Mouse (Mus musculus): ENCODE data around the gene Zfp366.

The Zfp366 gene

DNA sequence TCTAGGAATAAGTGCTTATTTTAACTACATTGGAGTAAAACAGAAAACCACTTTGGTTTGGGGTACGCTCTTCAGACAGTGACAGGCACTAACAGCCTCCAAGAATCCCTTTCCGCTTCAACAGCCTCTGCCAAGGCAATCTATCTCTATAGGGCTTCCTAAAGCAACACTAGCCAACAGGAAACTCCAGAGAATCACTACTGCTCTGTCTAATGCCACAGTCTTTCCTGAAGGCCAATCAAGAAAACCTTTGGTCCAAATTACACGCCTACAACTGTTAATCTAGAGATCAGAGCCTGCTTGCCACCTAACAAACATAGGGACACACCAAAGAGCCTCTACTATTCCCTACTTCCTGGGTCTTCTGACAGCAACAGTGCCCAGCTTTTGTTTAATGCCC, 42.2 kb downstream of the Zfp366 start:
- DNase-seq (ENCODE audit: low read depth, low spot score): no peak

- no peak for DNase-seq (ENCODE audit: low read depth, low spot score)
Measured at GRCm38 (mm10) chr13:99227456-99228250, 43.0 kb downstream of the Zfp366 start.

GRCm38 (mm10) chr13:99228821-99229570, 44.4 kb downstream of the Zfp366 start:
- DNase-seq (ENCODE audit: low read depth, low spot score): no peak

- no peak for DNase-seq (ENCODE audit: low read depth, low spot score)
Measured at GRCm38 (mm10) chr13:99229641-99230494, 45.2 kb downstream of the Zfp366 start.

DNA sequence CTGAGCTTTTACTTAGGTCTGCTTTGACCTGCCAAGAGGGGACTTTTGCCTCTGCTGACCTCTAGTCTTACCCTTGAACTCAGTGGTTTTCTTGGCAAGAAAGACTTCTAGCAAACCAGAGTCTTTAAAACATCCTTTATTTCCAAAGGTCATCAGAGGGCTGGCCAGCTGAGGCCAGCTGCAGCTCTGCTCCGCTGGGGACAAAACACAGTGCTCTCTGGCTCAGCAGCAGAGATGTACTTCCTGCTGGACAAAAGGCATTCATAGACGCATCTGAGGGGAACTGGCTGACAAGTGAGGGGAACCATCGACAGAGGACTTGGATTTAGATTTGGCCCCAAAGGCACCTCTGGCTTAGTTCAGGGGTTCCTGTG, 45.9 kb downstream of the Zfp366 start:
- no peak for DNase-seq (ENCODE audit: low read depth, low spot score)

- no peak for DNase-seq (ENCODE audit: low read depth, low spot score)
Measured at GRCm38 (mm10) chr13:99233333-99233732, 48.7 kb downstream of the Zfp366 start.

DNA sequence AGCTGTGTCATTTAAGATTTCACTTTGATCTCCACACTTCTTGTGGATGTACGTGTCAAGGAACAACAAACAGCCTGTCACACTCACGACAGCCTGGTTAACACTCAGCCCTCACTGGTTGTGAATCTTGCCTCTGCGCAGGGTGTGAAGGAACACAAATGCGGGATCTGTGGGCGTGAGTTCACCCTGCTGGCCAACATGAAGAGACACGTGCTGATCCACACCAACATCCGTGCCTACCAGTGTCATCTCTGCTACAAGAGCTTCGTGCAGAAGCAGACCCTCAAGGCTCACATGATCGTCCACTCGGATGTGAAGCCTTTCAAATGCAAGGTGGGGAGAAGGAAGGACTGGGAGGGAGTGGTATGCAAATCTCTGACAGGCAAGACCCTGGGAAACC, 49.3 kb downstream of the Zfp366 start:
- DNase-seq (ENCODE audit: low read depth, low spot score): no peak

GRCm38 (mm10) chr13:99235428-99236210, 51.0 kb downstream of the Zfp366 start:
- DNase-seq (ENCODE audit: low read depth, low spot score): no peak

GRCm38 (mm10) chr13:99236222-99236621, 51.6 kb downstream of the Zfp366 start:
- no peak for DNase-seq (ENCODE audit: low read depth, low spot score)

DNA sequence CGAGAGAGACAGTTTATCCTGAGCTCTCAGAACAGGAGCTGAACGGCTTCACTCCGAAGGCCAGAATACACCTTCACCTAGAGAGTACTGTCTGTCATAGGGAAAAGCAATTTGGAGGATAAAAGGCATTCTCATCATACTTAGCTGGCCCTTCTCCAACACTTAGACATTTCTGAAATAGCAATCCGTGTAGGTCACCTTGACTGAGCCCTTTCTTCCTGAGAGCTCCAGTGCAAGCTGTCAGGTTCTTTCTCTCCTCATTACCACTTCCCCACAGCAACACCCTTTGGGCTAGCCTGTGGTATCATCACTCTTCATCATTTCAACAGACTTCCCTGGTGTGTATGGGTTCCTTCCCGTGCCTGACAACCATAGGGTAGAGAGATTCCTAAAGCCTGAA, 52.5 kb downstream of the Zfp366 start:
- no peak for DNase-seq (ENCODE audit: low read depth, low spot score)

DNA sequence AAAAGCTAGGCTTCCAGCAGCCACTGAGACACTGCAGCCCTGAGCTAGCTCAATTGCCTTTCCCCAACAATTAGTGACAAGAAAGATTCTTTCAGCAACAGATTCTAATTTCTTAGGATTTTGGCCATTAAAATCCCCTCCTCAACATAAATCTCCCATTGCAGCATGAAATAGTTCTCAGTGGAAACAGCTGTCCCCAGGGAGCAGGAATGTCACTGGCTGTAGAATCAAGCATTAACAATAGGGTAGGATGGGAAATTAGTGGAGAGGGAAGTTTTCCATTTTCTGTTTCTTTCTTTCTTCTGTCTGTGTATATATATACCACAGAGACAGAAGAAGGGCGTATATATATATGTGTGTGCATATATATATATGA, 53.2 kb downstream of the Zfp366 start:
- no peak for DNase-seq (ENCODE audit: low read depth, low spot score)

- no peak for DNase-seq (ENCODE audit: low read depth, low spot score)
Measured at GRCm38 (mm10) chr13:99238217-99239160, 53.9 kb downstream of the Zfp366 start.

DNA sequence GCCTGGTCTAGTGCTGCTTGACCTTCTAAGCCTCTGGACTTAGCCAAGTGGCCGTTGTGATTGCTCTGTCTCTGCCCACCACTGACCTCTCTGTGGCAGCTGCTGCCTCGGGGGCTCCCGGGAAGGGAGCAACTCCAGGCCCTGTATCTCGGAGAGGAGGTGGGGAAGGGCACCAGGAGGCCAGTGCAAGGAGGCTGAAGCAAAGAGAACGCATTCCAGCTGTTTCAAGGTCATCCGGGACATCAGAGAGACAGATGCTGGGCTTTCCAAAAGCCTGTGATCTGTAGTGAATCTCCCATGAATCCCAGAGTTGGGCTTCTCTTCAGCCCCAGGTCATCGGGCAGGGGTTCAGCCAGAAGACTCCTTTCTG, 54.5 kb downstream of the Zfp366 start:
- DNase-seq (ENCODE audit: low read depth, low spot score): no peak

- no peak for DNase-seq (ENCODE audit: low read depth, low spot score)
Measured at GRCm38 (mm10) chr13:99239741-99240140, 55.1 kb downstream of the Zfp366 start.

DNA sequence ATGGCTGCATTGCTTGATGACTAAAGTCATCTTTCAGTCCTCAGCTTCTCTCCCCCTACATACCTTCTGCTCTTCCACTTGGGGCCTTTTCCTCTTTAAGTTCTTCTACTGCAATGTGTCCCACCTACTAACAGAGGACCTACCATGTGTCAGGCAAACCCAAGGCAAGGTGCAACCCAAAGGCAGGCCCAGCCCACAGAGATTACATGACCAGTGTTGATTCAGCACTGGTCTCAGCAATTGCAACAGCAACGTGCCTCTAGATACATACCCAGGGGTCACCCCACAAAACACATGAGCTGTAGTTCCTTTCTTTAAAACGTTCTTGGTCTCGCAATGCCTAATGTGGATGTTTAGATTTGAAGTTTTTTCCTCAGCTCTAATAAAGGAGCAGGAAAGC, 57.4 kb downstream of the Zfp366 start:
- no peak for DNase-seq (ENCODE audit: low read depth, low spot score)

- no peak for DNase-seq (ENCODE audit: low read depth, low spot score)
Measured at GRCm38 (mm10) chr13:99242895-99243294, 58.3 kb downstream of the Zfp366 start.

DNA sequence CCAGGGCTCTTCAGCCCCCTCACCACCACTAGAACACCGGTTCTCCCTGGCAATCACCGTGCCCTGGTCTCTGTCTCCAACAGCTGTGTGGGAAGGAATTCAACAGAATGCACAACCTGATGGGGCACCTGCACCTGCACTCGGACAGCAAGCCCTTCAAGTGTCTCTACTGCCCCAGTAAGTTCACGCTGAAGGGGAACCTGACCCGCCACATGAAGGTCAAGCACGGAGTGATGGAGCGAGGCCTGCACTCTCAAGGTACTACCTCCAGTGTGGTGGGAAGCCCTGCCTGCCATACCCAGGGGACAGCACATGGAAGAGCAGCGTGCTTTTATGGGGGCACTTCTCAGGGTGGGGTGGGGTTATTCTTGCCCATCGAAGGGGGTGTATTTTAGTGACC, 59.2 kb downstream of the Zfp366 start:
- DNase-seq (ENCODE audit: low read depth, low spot score): no peak

DNA sequence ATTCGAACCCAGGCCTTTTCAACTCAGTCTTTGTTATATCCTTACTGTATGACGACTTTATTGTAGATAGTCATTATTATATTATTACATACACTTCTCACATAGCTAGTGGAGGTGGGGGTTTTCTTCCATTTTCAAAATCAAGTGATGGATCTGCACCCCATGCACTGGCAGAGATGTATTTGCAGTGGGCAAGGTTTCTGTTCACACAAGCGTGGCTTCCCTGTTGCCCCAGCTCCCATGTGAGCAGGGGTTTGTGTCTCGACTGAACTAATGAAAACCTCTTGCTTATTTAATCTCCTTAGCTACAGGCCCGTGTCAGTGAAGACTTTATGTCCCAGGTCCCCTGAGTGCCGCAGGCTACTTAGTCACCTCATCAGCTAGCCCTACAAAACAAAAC, 59.8 kb downstream of the Zfp366 start:
- no peak for DNase-seq (ENCODE audit: low read depth, low spot score)

DNA sequence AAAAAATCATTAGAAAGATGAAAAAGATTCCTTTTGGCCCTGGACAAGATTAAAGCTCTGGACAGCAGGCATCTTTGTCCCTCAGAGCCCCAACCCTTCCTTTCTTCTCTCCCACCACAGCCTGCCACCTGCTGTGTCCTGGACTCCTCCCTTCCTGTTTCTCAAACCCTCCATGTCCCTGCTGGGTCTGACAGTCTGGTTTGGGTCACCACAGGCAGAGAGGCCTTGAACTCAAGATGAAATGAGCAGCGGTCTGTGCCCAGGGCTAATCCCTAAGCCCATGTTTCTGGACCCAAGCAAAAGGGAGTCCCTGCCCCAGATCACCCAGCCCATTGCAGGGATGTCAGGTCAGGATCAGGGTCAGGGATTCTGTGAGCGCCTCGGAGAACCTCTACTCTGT, 60.3 kb downstream of the Zfp366 start:
- no peak for DNase-seq (ENCODE audit: low read depth, low spot score)

GRCm38 (mm10) chr13:99245916-99246460, 61.4 kb downstream of the Zfp366 start:
- DNase-seq (ENCODE audit: low read depth, low spot score): no peak

Measured in CD4-positive helper T cell, adult 2 months (primary cell).